Mouse (Mus musculus) heart, adult 2 months (tissue): ENCODE measurements around the gene Parn. TPM values are rescaled to one million over a fixed set of nuclear protein-coding genes. Genes with fewer than 3 reads are reported as not detected.
A peak's percentile ranks its signal among the peaks of the same experiment; 100 is the strongest.

Source experiments
- DNase-seq, 2 experiments: peaks; one replicate each; pipeline ENCODE4 v3.0.0; 2021
- H3K27ac ChIP-seq: fragments of 200-600 bp; 2 replicates; pipeline ENCODE4 v1.8.1; 2022
- H3K27me3 ChIP-seq: fragments of 200-500 bp; 2 replicates; pipeline ENCODE4 v1.6.1; 2012; ENCODE audit warnings: mild to moderate bottlenecking, low read length, inconsistent platforms, mixed read lengths; ENCODE audit not compliant: control insufficient read depth, insufficient read depth
- H3K36me3 ChIP-seq: fragments of 200-500 bp; 2 replicates; pipeline ENCODE4 v1.6.1; 2012; ENCODE audit warnings: low read length, inconsistent platforms; ENCODE audit not compliant: control insufficient read depth, insufficient read depth
- H3K4me1 ChIP-seq: fragments of 200-500 bp; 2 replicates; pipeline ENCODE4 v1.6.1; 2011; ENCODE audit warnings: low read length; ENCODE audit not compliant: control insufficient read depth, insufficient read depth
- H3K4me3 ChIP-seq: fragments of 200-600 bp; 2 replicates; pipeline ENCODE4 v1.8.1; 2022
- H3K79me2 ChIP-seq: fragments of 200-500 bp; replicated peaks from 2 replicates; pipeline ENCODE4 v1.6.1; 2012; ENCODE audit warnings: mild to moderate bottlenecking, inconsistent platforms, low read length, moderate library complexity, mixed read lengths; ENCODE audit not compliant: control insufficient read depth, insufficient read depth
- H3K9ac ChIP-seq: fragments of 200-500 bp; 2 replicates; pipeline ENCODE4 v1.6.1; 2012; ENCODE audit warnings: low read depth, mild to moderate bottlenecking, control low read depth, inconsistent platforms, low read length, mixed read lengths
- CTCF ChIP-seq: fragments of 200-600 bp; IDR thresholded peaks from 2 replicates; pipeline ENCODE4 v1.8.1; 2022; ENCODE audit warnings: antibody characterized with exemption, mild to moderate bottlenecking, moderate library complexity
- EP300 ChIP-seq: fragments of 200-500 bp; IDR thresholded peaks from 2 replicates; pipeline ENCODE4 v1.6.1; 2011; ENCODE audit warnings: low read depth, low read length, control low read depth; ENCODE audit not compliant: insufficient read depth
- POLR2A ChIP-seq: fragments of 200-500 bp; IDR thresholded peaks from 2 replicates; pipeline ENCODE4 v1.6.1; 2011; ENCODE audit warnings: mild to moderate bottlenecking, low read depth, low read length, control low read depth; ENCODE audit not compliant: insufficient read depth
- WGBS: fragments of 180-500 bp; shearing (Covaris S2); methylation state at CpG from one replicate; pipeline ENCODE4 v1.1.7; 2018; 5-methylcytosine and 5-hydroxymethylcytosine counted together
- intact Hi-C: fragments of 180-260 bp; cut with DNase I; formaldehyde crosslinking; loops from one replicate; pipeline ENCODE4 v1.15.1; 2025
- polyA plus RNA-seq: library from polyadenylated mRNA; depleted of rRNA; stranded (reverse); fragments of >200 nt; gene quantifications from 2 replicates; pipeline ENCODE4 v1.2.3, GENCODE M21; 2012
- total RNA-seq, 2 experiments: library from RNA; stranded (reverse); gene quantifications; 2 replicates each; pipeline ENCODE4 v1.2.3; 2021

Parn gene
- total and polyA plus RNA-seq, 3 experiments: 7.3 to 9.1 (median 8.9) TPM

DNA sequence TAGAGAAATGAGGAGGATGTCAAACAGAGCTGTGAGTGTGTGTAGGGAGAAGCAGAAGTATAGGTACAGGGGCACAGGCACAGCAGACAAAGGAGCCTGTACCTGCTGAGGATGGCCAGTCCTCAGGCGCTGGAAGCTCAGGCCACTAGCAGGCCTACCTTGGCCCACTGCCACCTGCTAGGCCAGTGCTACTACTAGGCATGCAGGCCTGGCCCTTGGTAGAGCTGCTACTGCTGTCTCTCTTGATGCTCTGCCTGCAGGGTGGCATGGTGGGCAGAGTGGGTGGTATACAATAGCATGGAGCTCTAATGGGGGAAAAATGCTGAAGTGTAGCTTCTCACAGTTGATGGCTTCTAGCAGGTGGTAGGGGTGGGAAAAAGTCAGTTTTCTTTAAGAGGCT, 88.0 kb downstream of the Parn start:
- H3K4me3 ChIP-seq: no peak overlapping the region
- DNase-seq: peak in 1 of 2 experiments; percentile 39
- no peaks in the 10 kb centered on the region for H3K79me2 ChIP-seq
- TF ChIP-seq POLR2A: no peak
- no peak for TF ChIP-seq EP300
- H3K4me1 ChIP-seq: no peaks in the 10 kb centered on the region; the same call in none of the 2 replicates
- H3K27me3 ChIP-seq: no peaks in the 10 kb centered on the region
- intact Hi-C loops: no loop called here
- 54% methylated on average over 1 of the region's 1 CpGs for WGBS
- no peak overlapping the region for H3K27ac ChIP-seq
- no peaks in the 10 kb centered on the region; the same call in 1 of the 2 replicates for H3K36me3 ChIP-seq
- H3K9ac ChIP-seq: no peak overlapping the region

DNA sequence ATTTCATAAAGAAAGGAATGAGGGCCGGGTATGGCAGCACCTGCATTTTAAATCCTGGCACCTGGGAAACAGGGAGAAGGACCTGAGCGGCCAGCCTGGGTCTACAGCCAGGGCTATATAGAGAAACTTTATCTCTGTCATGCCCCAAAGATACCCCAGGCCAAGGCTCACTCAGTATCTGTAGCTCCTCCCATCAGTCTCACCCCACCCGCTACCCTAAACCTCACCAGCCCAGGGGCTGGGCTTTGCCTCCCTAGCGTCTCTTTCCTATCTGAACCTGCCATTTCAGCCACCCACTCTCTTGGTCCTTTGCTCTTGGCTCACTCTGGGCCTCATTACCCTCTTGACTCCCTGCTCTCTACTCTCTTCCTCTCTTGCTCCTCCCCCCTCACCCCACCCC, 92.7 kb downstream of the Parn start:
- DNase-seq: peak in 1 of 2 experiments; percentile 39
- no peak for TF ChIP-seq POLR2A
- no peak for TF ChIP-seq EP300
- no peak for TF ChIP-seq CTCF
- no peak overlapping the region for H3K4me3 ChIP-seq
- peak overlapping the region; percentile 23; the same call in 1 of the 2 replicates for H3K27ac ChIP-seq
- H3K27me3 ChIP-seq: no peaks in the 10 kb centered on the region
- 61% methylated on average over 4 of the region's 4 CpGs for WGBS
- H3K9ac ChIP-seq: no peak overlapping the region
- H3K36me3 ChIP-seq: no peaks in the 10 kb centered on the region; the same call in 1 of the 2 replicates
- H3K79me2 ChIP-seq: no peaks in the 10 kb centered on the region
- intact Hi-C loops: no loop called here
- no peaks in the 10 kb centered on the region; the same call in none of the 2 replicates for H3K4me1 ChIP-seq

DNA sequence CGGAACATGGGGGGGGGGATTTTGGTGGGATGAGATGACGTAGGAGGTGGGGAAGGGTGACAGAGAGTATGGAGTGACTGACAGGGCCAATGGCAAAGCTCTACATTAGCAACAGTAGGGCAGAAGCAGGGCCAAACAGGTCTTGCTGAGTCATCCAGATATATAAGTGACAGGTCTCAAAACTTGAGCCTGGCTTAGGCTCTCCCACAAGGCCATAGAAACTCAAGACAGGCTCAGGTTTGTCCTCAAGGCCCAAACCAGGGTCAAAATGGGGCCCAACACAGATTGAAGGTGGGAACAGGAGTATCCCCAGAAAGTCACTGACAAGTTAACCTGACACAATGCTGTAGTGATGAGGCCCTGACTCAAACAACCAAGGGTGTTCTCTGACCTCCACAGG, 99.7 kb downstream of the Parn start:
- no peak for TF ChIP-seq POLR2A
- TF ChIP-seq CTCF: no peak
- no peak for TF ChIP-seq EP300
- no peak for DNase-seq
- intact Hi-C loops: no loop called here

DNA sequence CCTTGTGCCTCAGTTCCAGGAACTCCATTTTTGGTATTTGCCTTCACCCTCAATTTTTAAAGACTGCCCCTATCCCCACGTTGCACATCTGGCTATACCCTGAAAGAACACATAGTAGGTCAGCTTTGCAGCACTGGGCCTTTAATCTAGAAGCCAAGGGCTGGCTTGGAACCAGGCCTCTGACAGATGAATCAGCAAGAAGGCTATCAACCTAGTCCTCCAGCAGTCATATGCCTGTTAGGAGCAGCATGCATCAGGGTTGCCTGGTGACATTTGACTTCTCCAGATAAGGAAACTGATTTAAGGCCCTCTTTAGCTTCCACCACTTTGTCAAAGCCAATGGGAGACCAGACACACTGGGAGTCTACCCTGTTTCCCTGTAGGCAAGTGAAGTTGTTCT, 100.4 kb downstream of the Parn start:
- no peak for DNase-seq
- Histone ChIP-seq H3K27me3 (no peaks in the 10 kb centered on the region), H3K36me3 (no peaks in the 10 kb centered on the region), H3K9ac (no peak overlapping the region), H3K4me3 (no peak overlapping the region), H3K4me1 (no peaks in the 10 kb centered on the region), H3K27ac (no peak overlapping the region), H3K79me2 (no peaks in the 10 kb centered on the region)
- intact Hi-C loops: no loop called here
- WGBS: 75% methylated on average over 1 of the region's 1 CpGs
- TF ChIP-seq CTCF: no peak
- TF ChIP-seq EP300: no peak
- TF ChIP-seq POLR2A: no peak

More for the DNA sequence above, 99.7 kb downstream of the Parn start:
- H3K4me1 ChIP-seq: no peaks in the 10 kb centered on the region
- H3K4me3 ChIP-seq: no peak overlapping the region
- no peaks in the 10 kb centered on the region for H3K79me2 ChIP-seq
- H3K9ac ChIP-seq: no peak overlapping the region
- no peaks in the 10 kb centered on the region for H3K36me3 ChIP-seq
- H3K27ac ChIP-seq: no peak overlapping the region
- 98% methylated on average over 2 of the region's 2 CpGs for WGBS
- H3K27me3 ChIP-seq: no peaks in the 10 kb centered on the region

DNA sequence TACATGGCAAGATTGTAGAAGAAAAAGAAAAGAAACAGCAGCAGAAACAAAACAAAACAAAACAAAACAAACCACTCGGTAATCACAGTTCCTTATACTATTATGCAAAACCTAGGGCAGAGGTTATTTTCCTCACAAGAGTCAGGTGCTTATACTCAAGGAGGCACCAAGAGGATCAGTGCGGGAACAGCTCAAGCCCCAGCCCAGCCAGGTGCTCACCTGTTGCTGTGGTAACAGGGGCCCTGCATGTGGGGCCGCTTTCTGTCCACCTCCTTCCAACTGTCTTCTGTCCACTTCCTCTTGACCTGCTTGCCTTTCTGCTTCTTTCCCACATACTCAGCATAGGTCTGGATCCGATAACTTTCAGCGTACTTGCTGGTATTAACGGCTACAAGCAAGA, 101.6 kb downstream of the Parn start:
- Histone ChIP-seq H3K36me3 (no peaks in the 10 kb centered on the region), H3K27ac (no peak overlapping the region), H3K4me3 (no peak overlapping the region), H3K4me1 (no peaks in the 10 kb centered on the region), H3K9ac (no peak overlapping the region), H3K27me3 (no peaks in the 10 kb centered on the region), H3K79me2 (no peaks in the 10 kb centered on the region)
- TF ChIP-seq EP300 (no peak), CTCF (no peak), POLR2A (no peak)
- WGBS: 86% methylated on average over 6 of the region's 6 CpGs
- no peak for DNase-seq
- intact Hi-C loops: no loop called here

DNA sequence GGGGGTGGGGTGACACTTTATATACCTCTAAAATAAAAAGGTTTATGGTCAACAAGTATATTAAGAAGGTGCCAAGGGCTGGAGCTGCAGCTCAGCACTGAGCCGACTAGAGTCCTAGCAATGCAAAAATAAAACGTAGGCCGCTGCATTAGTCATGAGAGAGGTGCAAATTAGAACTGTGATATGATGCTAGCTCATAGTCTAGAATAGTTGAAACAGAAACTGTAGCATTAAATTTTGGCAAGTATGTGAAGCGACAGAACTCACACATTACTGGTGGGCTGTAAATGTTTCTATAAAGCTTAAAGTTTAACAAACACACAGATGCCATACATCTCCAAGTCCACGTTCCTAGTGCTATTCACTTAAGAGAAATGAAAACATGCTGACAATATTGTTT, 102.7 kb downstream of the Parn start:
- no peaks in the 10 kb centered on the region for H3K27me3 ChIP-seq
- no peak for TF ChIP-seq POLR2A
- no peak for TF ChIP-seq CTCF
- no peak for TF ChIP-seq EP300
- no peak overlapping the region for H3K4me3 ChIP-seq
- H3K79me2 ChIP-seq: no peaks in the 10 kb centered on the region
- intact Hi-C loops: no loop called here
- H3K36me3 ChIP-seq: no peaks in the 10 kb centered on the region
- H3K4me1 ChIP-seq: no peaks in the 10 kb centered on the region
- 91% methylated on average over 5 of the region's 5 CpGs for WGBS
- no peak for DNase-seq
- H3K9ac ChIP-seq: no peak overlapping the region
- no peak overlapping the region for H3K27ac ChIP-seq

DNA sequence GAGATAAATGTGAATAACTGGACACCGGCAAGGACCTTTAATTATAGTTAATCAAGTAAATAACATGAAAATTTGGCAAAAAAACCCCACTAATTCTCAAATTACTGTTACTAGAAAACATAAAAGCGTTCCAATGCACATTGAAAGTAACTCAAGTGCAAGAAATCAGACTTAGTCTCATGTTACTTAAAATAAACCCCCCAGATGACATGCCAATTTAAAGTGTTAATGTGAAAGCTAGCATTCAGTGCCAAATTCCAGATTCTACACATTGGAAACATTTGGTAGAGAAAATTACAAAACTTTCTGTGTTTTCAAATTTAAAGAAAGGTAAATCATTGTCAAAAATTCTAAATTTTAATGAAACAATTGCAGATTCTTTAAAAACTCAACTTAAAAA, 110.2 kb downstream of the Parn start:
- TF ChIP-seq POLR2A: no peak
- TF ChIP-seq CTCF: no peak
- TF ChIP-seq EP300: no peak
- 56% methylated on average over 2 of the region's 2 CpGs for WGBS

More for the DNA sequence above, 110.2 kb downstream of the Parn start:
- no peak overlapping the region for H3K4me3 ChIP-seq
- no peak overlapping the region for H3K9ac ChIP-seq
- peaks cover 6% of the 10 kb centered on the region; the same call in 1 of the 2 replicates for H3K4me1 ChIP-seq
- DNase-seq: no peak
- H3K79me2 ChIP-seq: no peaks in the 10 kb centered on the region
- H3K36me3 ChIP-seq: peaks cover 3% of the 10 kb centered on the region; the same call in 1 of the 2 replicates
- peak overlapping the region; percentile 68 for H3K27ac ChIP-seq
- no peaks in the 10 kb centered on the region for H3K27me3 ChIP-seq
- intact Hi-C loops: no loop called here
